Mouse (Mus musculus): ENCODE data around the gene Sipa1l3. TPM values are rescaled to one million over a fixed set of nuclear protein-coding genes. Genes with fewer than 3 reads are reported as not detected.
A peak's percentile ranks its signal among the peaks of the same experiment; 100 is the strongest.

The Sipa1l3 gene
- total RNA-seq, 2 experiments from 2014 or later = 7.0 to 9.2 TPM

GRCm38 (mm10) chr7:29521841-29522575, 3.6 kb upstream of the Sipa1l3 start:
- no peak overlapping the region for H3K4me3 ChIP-seq
- DNase-seq = peak; percentile 87
- peak; percentile 95 for TF ChIP-seq CTCF (IDR thresholded peaks at IDR 0.05)
- 0 out of 2 replicates have a peak overlapping the region, but pooled peaks have one; percentile 12 for H3K27ac ChIP-seq
- intact Hi-C loops (cut with DNase I) = loop anchor here (1.0 to 5.0 kb wide), 2 partner anchors 139 to 215 kb away; no protein-coding TSS in a partner anchor

GRCm38 (mm10) chr7:29521365-29521764, 2.9 kb upstream of the Sipa1l3 start:
- Histone ChIP-seq H3K4me3 (no peak overlapping the region), H3K27ac (0 out of 2 replicates have a peak overlapping the region, but pooled peaks have one; percentile 12)
- TF ChIP-seq CTCF (IDR thresholded peaks at IDR 0.05) = no peak
- DNase-seq = no peak
- intact Hi-C loops (cut with DNase I) = loop anchor here (5.0 kb wide), 1 partner anchor 214 kb away; no protein-coding TSS in a partner anchor

GRCm38 (mm10) chr7:29520794-29521193, 2.4 kb upstream of the Sipa1l3 start:
- intact Hi-C loops (cut with DNase I) = loop anchor here (5.0 kb wide), 1 partner anchor 213 kb away; no protein-coding TSS in a partner anchor
- TF ChIP-seq CTCF (IDR thresholded peaks at IDR 0.05) = no peak
- Histone ChIP-seq H3K27ac (no peak overlapping the region), H3K4me3 (no peak overlapping the region)
- DNase-seq = no peak

- DNase-seq = no peak
Measured at GRCm38 (mm10) chr7:29519211-29519550, 740 bp upstream of the Sipa1l3 start.

GRCm38 (mm10) chr7:29518054-29518420, 404 bp downstream of the Sipa1l3 start:
- peak overlapping the region; percentile 90 for H3K4me3 ChIP-seq
- peak overlapping the region; percentile 87 for H3K27ac ChIP-seq
- intact Hi-C loops (cut with DNase I) = loop anchor here (5.0 kb wide), 2 partner anchors 61 to 81 kb away; no protein-coding TSS in a partner anchor
- no peak for TF ChIP-seq CTCF (IDR thresholded peaks at IDR 0.05)
- DNase-seq = no peak

More at GRCm38 (mm10) chr7:29519211-29519550, 740 bp upstream of the Sipa1l3 start:
- intact Hi-C loops (cut with DNase I) = loop anchor here (5.0 kb wide), 2 partner anchors 62 to 82 kb away; no protein-coding TSS in a partner anchor
- peak overlapping the region; percentile 90 for H3K4me3 ChIP-seq
- TF ChIP-seq CTCF (IDR thresholded peaks at IDR 0.05) = no peak
- peak overlapping the region; percentile 66 for H3K27ac ChIP-seq

- DNase-seq = peak; percentile 10
- intact Hi-C loops (cut with DNase I) = loop anchor here (5.0 kb wide), 2 partner anchors 60 to 80 kb away; no protein-coding TSS in a partner anchor
- H3K4me3 ChIP-seq = peak overlapping the region; percentile 90
- no peak for TF ChIP-seq CTCF (IDR thresholded peaks at IDR 0.05)
- no peak overlapping the region; the same call in 1 of the 2 replicates for H3K27ac ChIP-seq
Measured at GRCm38 (mm10) chr7:29517178-29517577, 1.3 kb downstream of the Sipa1l3 start.

- Histone ChIP-seq H3K27ac (no peak overlapping the region), H3K4me3 (no peak overlapping the region)
- TF ChIP-seq CTCF (IDR thresholded peaks at IDR 0.05) = no peak
- intact Hi-C loops (cut with DNase I) = loop anchor here (5.0 kb wide), 2 partner anchors 58 to 78 kb away; no protein-coding TSS in a partner anchor
- no peak for DNase-seq
Measured at GRCm38 (mm10) chr7:29515652-29516051, 2.8 kb downstream of the Sipa1l3 start.

GRCm38 (mm10) chr7:29512729-29513128, 5.7 kb downstream of the Sipa1l3 start:
- no peak overlapping the region for H3K4me3 ChIP-seq
- no peak for TF ChIP-seq CTCF (IDR thresholded peaks at IDR 0.05)
- no peak overlapping the region for H3K27ac ChIP-seq
- no peak for DNase-seq
- intact Hi-C loops (cut with DNase I) = no loop called here

GRCm38 (mm10) chr7:29511598-29512275, 6.7 kb downstream of the Sipa1l3 start:
- H3K4me3 ChIP-seq = no peak overlapping the region
- H3K27ac ChIP-seq = peak overlapping the region; percentile 70
- no peak for TF ChIP-seq CTCF (IDR thresholded peaks at IDR 0.05)
- intact Hi-C loops (cut with DNase I) = no loop called here
- no peak for DNase-seq

GRCm38 (mm10) chr7:29508522-29508921, 9.9 kb downstream of the Sipa1l3 start:
- no peak overlapping the region for H3K27ac ChIP-seq
- H3K4me3 ChIP-seq = no peak overlapping the region
- intact Hi-C loops (cut with DNase I) = no loop called here
- no peak for DNase-seq
- no peak for TF ChIP-seq CTCF (IDR thresholded peaks at IDR 0.05)

GRCm38 (mm10) chr7:29505337-29506318, 12.8 kb downstream of the Sipa1l3 start:
- H3K4me3 ChIP-seq = no peak overlapping the region
- intact Hi-C loops (cut with DNase I) = no loop called here
- 0 out of 2 replicates have a peak overlapping the region, but pooled peaks have one; percentile 6 for H3K27ac ChIP-seq
- no peak for DNase-seq
- TF ChIP-seq CTCF (IDR thresholded peaks at IDR 0.05) = no peak

All from gastrocnemius, adult 2 months (tissue).